Mouse (Mus musculus) heart, adult 11 months (tissue): ENCODE results near the gene Sugct.
A peak's percentile ranks its signal among the peaks of the same experiment; 100 is the strongest.

Experiments used
- DNase-seq: peaks from one replicate; pipeline ENCODE4 v3.0.0; 2022

The Sugct gene

GRCm38 (mm10) chr13:17694911-17695699 is at the start of gene Sugct, which contains the start of gene Mplkip:
TSS of gene Sugct (minus strand) at chr13:17695553.
TSS of gene Mplkip (plus strand) at chr13:17695192.
- peak; percentile 100 for DNase-seq

GRCm38 (mm10) chr13:17728798-17729197 is 33.4 kb upstream of the Sugct start:
- DNase-seq = no peak

- no peak for DNase-seq
Measured at GRCm38 (mm10) chr13:17727922-17728321, 32.6 kb upstream of the Sugct start.

GRCm38 (mm10) chr13:17717357-17717756 is 22.0 kb upstream of the Sugct start:
- no peak for DNase-seq

GRCm38 (mm10) chr13:17708784-17709311 is 13.5 kb upstream of the Sugct start:
- DNase-seq = no peak

GRCm38 (mm10) chr13:17705188-17705826 is 10.0 kb upstream of the Sugct start:
- no peak for DNase-seq

GRCm38 (mm10) chr13:17702311-17702710 is 7.0 kb upstream of the Sugct start:
- DNase-seq = no peak

GRCm38 (mm10) chr13:17701322-17701721 is 6.0 kb upstream of the Sugct start:
- no peak for DNase-seq

GRCm38 (mm10) chr13:17700090-17700715 is 4.8 kb upstream of the Sugct start:
- DNase-seq = no peak

GRCm38 (mm10) chr13:17695898-17696580 is 686 bp upstream of the Sugct start:
- no peak for DNase-seq

- no peak for DNase-seq
Measured at GRCm38 (mm10) chr13:17694414-17694813, 939 bp downstream of the Sugct start.

GRCm38 (mm10) chr13:17693816-17694215 is 1.5 kb downstream of the Sugct start:
- DNase-seq = no peak

GRCm38 (mm10) chr13:17691436-17691835 is 3.9 kb downstream of the Sugct start:
- no peak for DNase-seq

- DNase-seq = no peak
Measured at GRCm38 (mm10) chr13:17690686-17691085, 4.7 kb downstream of the Sugct start.

- DNase-seq = no peak
Measured at GRCm38 (mm10) chr13:17689461-17689860, 5.9 kb downstream of the Sugct start.

GRCm38 (mm10) chr13:17671122-17671521 is 24.2 kb downstream of the Sugct start:
- no peak for DNase-seq

GRCm38 (mm10) chr13:17667380-17667779 is 28.0 kb downstream of the Sugct start:
- DNase-seq = no peak

GRCm38 (mm10) chr13:17642294-17642693 is 53.1 kb downstream of the Sugct start:
- no peak for DNase-seq

- DNase-seq = no peak
Measured at GRCm38 (mm10) chr13:17638008-17638407, 57.3 kb downstream of the Sugct start.

GRCm38 (mm10) chr13:17627108-17627507 is 68.2 kb downstream of the Sugct start:
- peak; percentile 83 for DNase-seq

- DNase-seq = no peak
Measured at GRCm38 (mm10) chr13:17624976-17625375, 70.4 kb downstream of the Sugct start.

GRCm38 (mm10) chr13:17606217-17606616 is 89.1 kb downstream of the Sugct start:
- DNase-seq = no peak

GRCm38 (mm10) chr13:17604670-17605069 is 90.7 kb downstream of the Sugct start:
- DNase-seq = no peak
